Mouse (Mus musculus) liver, embryonic 14.5 days (tissue): ENCODE measurements around the gene Poc5.

ENCODE experiments used
- CTCF ChIP-seq: IDR thresholded peaks from 2 replicates; pipeline ENCODE4 v1.5.1; 2016; ENCODE audit warnings: antibody characterized with exemption, low read depth, control low read depth
- EP300 ChIP-seq: IDR thresholded peaks from 2 replicates; pipeline ENCODE4 v1.6.1; 2016; ENCODE audit warnings: antibody characterized with exemption, low read depth

GRCm38 (mm10) chr13:96377883-96378282 lies 10.2 kb upstream of the Poc5 start:
- TF ChIP-seq CTCF (no peak), EP300 (no peak)
